Mouse (Mus musculus) heart, adult 2 months (tissue): ENCODE data around the gene Asic2.

Experiments used
- CTCF ChIP-seq: fragments of 200-600 bp; IDR thresholded peaks from 2 replicates; pipeline ENCODE4 v1.8.1; 2022; ENCODE audit warnings: antibody characterized with exemption, mild to moderate bottlenecking, moderate library complexity
- EP300 ChIP-seq: fragments of 200-500 bp; IDR thresholded peaks from 2 replicates; pipeline ENCODE4 v1.6.1; 2011; ENCODE audit warnings: low read depth, low read length, control low read depth; ENCODE audit not compliant: insufficient read depth
- POLR2A ChIP-seq: fragments of 200-500 bp; IDR thresholded peaks from 2 replicates; pipeline ENCODE4 v1.6.1; 2011; ENCODE audit warnings: mild to moderate bottlenecking, low read depth, low read length, control low read depth; ENCODE audit not compliant: insufficient read depth

GRCm38 (mm10) chr11:80853014-80853413, 1115.2 kb downstream of the Asic2 start:
- TF ChIP-seq POLR2A (no peak), CTCF (no peak), EP300 (no peak)
